Mouse (Mus musculus) heart, embryonic 16.5 days (tissue): Measurements from ENCODE around the gene Dmpk. TPM values are rescaled to one million over a fixed set of nuclear protein-coding genes. Genes with fewer than 3 reads are reported as not detected.

ENCODE experiments used
- ATAC-seq: fragments of 200-750 bp; cut with Nextera tagmentation; replicated peaks from 2 replicates; pipeline ENCODE4 v1.8.0; 2017; ENCODE audit warnings: moderate number of reproducible peaks; ENCODE audit not compliant: insufficient read depth, low FRiP score; ENCODE audit errors: extremely low read depth
- H3K27ac ChIP-seq: fragments of 300-500 bp; sonication (generic); 2 replicates; pipeline ENCODE4 v1.5.1; 2014; ENCODE audit warnings: mild to moderate bottlenecking, low read length, control low read depth, moderate library complexity
- H3K27me3 ChIP-seq: fragments of 300-500 bp; sonication (generic); 2 replicates; pipeline ENCODE4 v1.6.1; 2014; ENCODE audit warnings: low read length, mixed read lengths; ENCODE audit not compliant: control insufficient read depth, insufficient read depth
- H3K36me3 ChIP-seq: fragments of 300-500 bp; sonication (generic); 2 replicates; pipeline ENCODE4 v1.6.1; 2014; ENCODE audit not compliant: control insufficient read depth, insufficient read depth
- H3K4me1 ChIP-seq: fragments of 300-500 bp; sonication (generic); 2 replicates; pipeline ENCODE4 v1.6.1; 2014; ENCODE audit warnings: low read length, mixed read lengths; ENCODE audit not compliant: control insufficient read depth, insufficient read depth
- H3K4me2 ChIP-seq: fragments of 300-500 bp; sonication (generic); 2 replicates; pipeline ENCODE4 v1.6.1; 2014; ENCODE audit warnings: low read depth, mild to moderate bottlenecking, control low read depth, low read length
- H3K4me3 ChIP-seq: fragments of 300-500 bp; sonication (generic); 2 replicates; pipeline ENCODE4 v1.5.1; 2014; ENCODE audit warnings: mild to moderate bottlenecking, control low read depth, low read length
- H3K9ac ChIP-seq: fragments of 300-500 bp; sonication (generic); 2 replicates; pipeline ENCODE4 v1.6.1; 2014; ENCODE audit warnings: low read length, control low read depth
- H3K9me3 ChIP-seq: fragments of 300-500 bp; sonication (generic); replicated peaks from 2 replicates; pipeline ENCODE4 v1.6.1; 2016; ENCODE audit warnings: low read length; ENCODE audit not compliant: control insufficient read depth
- WGBS: fragments of 180-500 bp; shearing (Covaris S2); extraction: QIAGEN DNeasy Blood & Tissue Kit; methylation state at CpG from one replicate; pipeline ENCODE4 v1.1.7; 2014; 5-methylcytosine and 5-hydroxymethylcytosine counted together
- polyA plus RNA-seq: library from polyadenylated mRNA; unstranded; fragments of >200 nt; fragmentation: Nextera tagmentation; extraction: Ambion mirVana; gene quantifications from 2 replicates; pipeline ENCODE4 v1.2.1, GENCODE M21; 2015

The Dmpk gene
- polyA plus RNA-seq, 1 experiment from 2014 or later, result 85.5 TPM

- Histone ChIP-seq H3K9ac (peak overlapping the region; percentile 55), H3K36me3 (peaks cover 22% of the 10 kb centered on the region), H3K9me3 (no peaks in the 10 kb centered on the region), H3K27me3 (no peaks in the 10 kb centered on the region), H3K27ac (peak overlapping the region; percentile 73), H3K4me3 (peak overlapping the region; percentile 65), H3K4me1 (peaks cover 38% of the 10 kb centered on the region), H3K4me2 (peak overlapping the region; percentile 94)
- 10% methylated on average over 38 of the region's 38 CpGs for WGBS
- ATAC-seq, result peak; percentile 34
Observed at GRCm38 (mm10) chr7:19092381-19093173, 8.9 kb downstream of the Dmpk start.

- Histone ChIP-seq H3K9ac (peak overlapping the region; percentile 65), H3K27ac (peak overlapping the region; percentile 73), H3K4me3 (peak overlapping the region; percentile 65), H3K4me2 (peak overlapping the region; percentile 94), H3K36me3 (peaks cover 21% of the 10 kb centered on the region), H3K4me1 (peaks cover 43% of the 10 kb centered on the region), H3K27me3 (no peaks in the 10 kb centered on the region), H3K9me3 (no peaks in the 10 kb centered on the region)
- 4% methylated on average over 13 of the region's 15 CpGs for WGBS
- peak; percentile 42 for ATAC-seq
Observed at GRCm38 (mm10) chr7:19093174-19093521, 9.5 kb downstream of the Dmpk start.

- no peaks in the 10 kb centered on the region for H3K9me3 ChIP-seq
- ATAC-seq, result peak; percentile 82
- under 1% methylated on average over 45 of the region's 45 CpGs for WGBS
- peaks cover 43% of the 10 kb centered on the region for H3K4me1 ChIP-seq
- H3K27ac ChIP-seq, result peak overlapping the region; percentile 99
- peaks cover 16% of the 10 kb centered on the region for H3K36me3 ChIP-seq
- no peaks in the 10 kb centered on the region for H3K27me3 ChIP-seq
- H3K4me3 ChIP-seq, result peak overlapping the region; percentile 65
- peak overlapping the region; percentile 84 for H3K9ac ChIP-seq
- peak overlapping the region; percentile 94 for H3K4me2 ChIP-seq
Observed at GRCm38 (mm10) chr7:19093537-19094385, 10.1 kb downstream of the Dmpk start.

- Histone ChIP-seq H3K4me2 (peak within 1 kb of the TSS; percentile 94), H3K9me3 (no peaks in the 10 kb centered on the region), H3K4me1 (peaks cover 43% of the 10 kb centered on the region), H3K4me3 (peak within 1 kb of the TSS; percentile 65), H3K27me3 (no peaks in the 10 kb centered on the region), H3K36me3 (peaks cover 16% of the 10 kb centered on the region), H3K27ac (peak within 1 kb of the TSS; percentile 99), H3K9ac (peak within 1 kb of the TSS; percentile 84)
- WGBS, result 1% methylated on average over 27 of the region's 36 CpGs
- ATAC-seq, result peak; percentile 1
Observed at GRCm38 (mm10) chr7:19094471-19094825, 10.8 kb downstream of the Dmpk start, which contains the start of gene Six5. TSS of gene Six5 (plus strand) at chr7:19094594.

- Histone ChIP-seq H3K4me3 (peak overlapping the region; percentile 65), H3K4me1 (peaks cover 43% of the 10 kb centered on the region), H3K9me3 (no peaks in the 10 kb centered on the region), H3K27ac (peak overlapping the region; percentile 99), H3K4me2 (peak overlapping the region; percentile 94), H3K9ac (peak overlapping the region; percentile 84), H3K27me3 (no peaks in the 10 kb centered on the region), H3K36me3 (peaks cover 13% of the 10 kb centered on the region)
- ATAC-seq, result no peak
- WGBS, result under 1% methylated on average over 85 of the region's 87 CpGs
Observed at GRCm38 (mm10) chr7:19094826-19095750, 11.4 kb downstream of the Dmpk start.

- H3K4me3 ChIP-seq, result peak overlapping the region; percentile 65
- peak overlapping the region; percentile 94 for H3K4me2 ChIP-seq
- 1% methylated on average over 19 of the region's 19 CpGs for WGBS
- H3K36me3 ChIP-seq, result peaks cover 11% of the 10 kb centered on the region
- peak overlapping the region; percentile 99 for H3K27ac ChIP-seq
- no peaks in the 10 kb centered on the region for H3K9me3 ChIP-seq
- no peak for ATAC-seq
- peaks cover 43% of the 10 kb centered on the region for H3K4me1 ChIP-seq
- peak overlapping the region; percentile 84 for H3K9ac ChIP-seq
- H3K27me3 ChIP-seq, result no peaks in the 10 kb centered on the region
Observed at GRCm38 (mm10) chr7:19095751-19096110, 12.1 kb downstream of the Dmpk start.

GRCm38 (mm10) chr7:19096421-19096976, 12.8 kb downstream of the Dmpk start:
- Histone ChIP-seq H3K9ac (peak overlapping the region; percentile 84), H3K4me3 (peak overlapping the region; percentile 65), H3K27me3 (no peaks in the 10 kb centered on the region), H3K4me1 (peaks cover 43% of the 10 kb centered on the region), H3K27ac (peak overlapping the region; percentile 99; the same call in 1 of the 2 replicates), H3K9me3 (no peaks in the 10 kb centered on the region), H3K4me2 (peak overlapping the region; percentile 94), H3K36me3 (peaks cover 6% of the 10 kb centered on the region; the same call in 1 of the 2 replicates)
- ATAC-seq, result no peak
- WGBS, result 58% methylated on average over 5 of the region's 5 CpGs

GRCm38 (mm10) chr7:19097217-19097616, 13.6 kb downstream of the Dmpk start:
- Histone ChIP-seq H3K4me2 (no peak overlapping the region), H3K27me3 (no peaks in the 10 kb centered on the region), H3K36me3 (peaks cover 4% of the 10 kb centered on the region; the same call in 1 of the 2 replicates), H3K4me1 (peaks cover 36% of the 10 kb centered on the region), H3K9ac (peak overlapping the region; percentile 12; the same call in 1 of the 2 replicates), H3K9me3 (no peaks in the 10 kb centered on the region; the same call in 1 of the 2 replicates), H3K27ac (no peak overlapping the region), H3K4me3 (no peak overlapping the region)
- ATAC-seq, result no peak
- 32% methylated on average over 2 of the region's 2 CpGs for WGBS
